Mouse (Mus musculus): Measurements from ENCODE around the gene Pigx. TPM values are rescaled to one million over a fixed set of nuclear protein-coding genes. Genes with fewer than 3 reads are reported as not detected.
A peak's percentile ranks its signal among the peaks of the same experiment; 100 is the strongest.
"Not testable (repeated sequence)": the region's sequence is repeated elsewhere in the genome, so short reads cannot be mapped to it uniquely, and the experiment has no call there.

Pigx gene
- polyA plus RNA-seq, 1 experiment: 29.8 TPM

DNA sequence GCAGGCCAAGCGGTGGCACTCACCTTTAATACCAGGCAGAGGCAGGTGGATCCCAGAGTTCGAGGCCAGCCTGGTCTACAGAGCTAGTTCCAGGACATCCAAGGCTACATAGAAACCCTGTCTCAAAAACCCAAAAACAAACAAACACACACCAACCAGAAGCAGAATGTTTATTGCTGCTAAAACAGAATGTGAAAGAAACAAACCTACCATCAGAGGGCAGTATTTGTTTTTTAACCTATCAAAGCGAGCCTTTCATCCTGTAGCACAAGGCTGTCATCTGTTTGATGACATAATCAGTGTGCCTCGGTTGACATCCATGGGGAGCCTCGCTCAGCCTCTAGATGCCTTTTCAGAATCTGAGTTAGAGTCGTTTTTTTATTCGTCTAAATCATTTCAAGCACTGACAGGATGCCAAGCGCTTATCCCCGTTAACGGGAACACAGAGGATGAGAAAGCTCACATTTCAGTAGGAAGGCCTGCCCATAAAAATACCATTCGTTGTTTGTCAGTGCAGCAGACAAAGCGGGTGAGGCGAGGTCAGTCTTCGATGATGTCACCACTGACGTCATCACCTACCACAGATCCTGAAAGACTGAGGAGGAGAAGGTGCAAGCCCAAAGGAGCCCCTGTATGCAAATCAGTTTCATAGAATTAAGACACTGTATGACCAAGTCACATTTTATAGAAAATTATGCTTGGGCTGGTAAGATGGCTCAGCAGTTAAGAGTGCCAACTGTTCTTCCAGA is 11.6 kb upstream of the Pigx start:
- DNase-seq (ENCODE audit: extremely low spot score in 1 of 2, low spot score in 1 of 2): peak in 1 of 2 experiments; percentile 47

DNA sequence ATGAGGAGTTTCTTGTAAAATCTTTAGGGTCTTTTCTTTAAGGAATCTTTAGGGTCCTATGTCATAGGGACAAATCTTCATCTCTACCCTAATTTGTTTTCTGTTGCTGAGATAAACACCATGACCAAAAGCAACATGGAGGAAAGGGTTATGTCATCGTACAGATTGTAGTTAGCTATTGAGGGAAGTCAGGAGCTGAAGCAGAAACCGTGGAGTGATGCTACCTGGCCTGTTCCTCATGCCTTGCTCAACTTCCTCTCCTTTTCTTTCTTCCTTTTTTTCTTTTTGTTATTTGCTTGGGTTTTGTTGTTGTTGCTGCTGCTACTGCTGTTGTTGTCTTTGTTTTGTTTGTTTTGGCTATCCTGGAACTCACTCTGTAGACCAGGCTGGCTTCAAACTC is 9.0 kb upstream of the Pigx start:
- DNase-seq (ENCODE audit: extremely low spot score in 1 of 2, low spot score in 1 of 2): no peak

DNA sequence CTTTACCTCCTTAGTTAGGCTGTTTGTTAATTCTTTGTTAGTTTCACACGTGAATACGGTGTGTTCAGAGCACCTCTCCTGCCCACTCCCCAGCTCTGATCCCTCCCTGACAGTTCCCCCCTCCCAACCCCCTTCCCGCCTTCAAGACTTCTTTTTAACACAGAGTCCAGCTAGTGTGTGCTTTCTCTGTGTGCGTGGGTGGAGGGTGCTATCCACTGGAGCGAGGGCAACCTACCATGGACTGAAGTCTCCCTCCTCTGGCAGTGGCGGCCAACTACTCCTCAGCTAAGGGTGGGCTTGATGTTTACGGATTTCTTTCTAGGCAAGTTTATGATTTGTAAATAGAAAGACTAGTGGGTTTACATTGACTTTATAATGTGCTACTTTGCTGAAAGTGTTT is 8.6 kb upstream of the Pigx start:
- no peak for DNase-seq (ENCODE audit: extremely low spot score in 1 of 2, low spot score in 1 of 2)

DNA sequence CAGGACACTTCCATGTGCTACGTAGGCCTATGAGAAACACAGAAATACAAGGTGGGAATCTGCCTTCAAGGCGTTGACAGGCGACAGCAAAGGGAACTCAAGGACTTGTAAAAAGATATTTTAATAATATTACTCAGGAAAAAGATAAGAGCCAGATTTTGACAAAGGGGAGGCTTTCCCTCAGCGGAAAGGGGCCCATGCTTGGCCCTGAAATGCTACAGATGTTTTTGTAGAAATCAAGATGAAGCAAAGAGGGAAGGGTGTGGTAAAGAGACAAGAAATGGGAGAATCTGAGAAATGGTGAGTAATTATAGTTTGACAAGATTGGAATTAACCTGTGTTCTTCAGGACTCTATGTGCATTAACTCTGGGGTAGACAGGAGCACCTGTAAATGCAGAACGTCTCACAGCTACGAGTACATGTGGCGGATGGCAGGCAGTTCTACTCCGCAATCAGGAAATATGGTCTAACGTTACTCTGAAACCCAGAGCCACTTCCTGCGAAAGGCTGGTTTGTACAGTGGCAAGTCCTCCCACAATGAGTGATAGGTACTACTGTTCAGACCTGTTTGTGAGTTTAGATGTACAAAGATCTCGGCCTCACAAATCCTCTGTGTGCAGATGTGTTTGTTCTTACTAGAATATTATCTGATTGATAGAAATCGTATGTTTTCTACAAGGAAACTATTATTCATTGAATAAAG is 8.0 kb upstream of the Pigx start:
- no peak for DNase-seq (ENCODE audit: extremely low spot score in 1 of 2, low spot score in 1 of 2)

DNA sequence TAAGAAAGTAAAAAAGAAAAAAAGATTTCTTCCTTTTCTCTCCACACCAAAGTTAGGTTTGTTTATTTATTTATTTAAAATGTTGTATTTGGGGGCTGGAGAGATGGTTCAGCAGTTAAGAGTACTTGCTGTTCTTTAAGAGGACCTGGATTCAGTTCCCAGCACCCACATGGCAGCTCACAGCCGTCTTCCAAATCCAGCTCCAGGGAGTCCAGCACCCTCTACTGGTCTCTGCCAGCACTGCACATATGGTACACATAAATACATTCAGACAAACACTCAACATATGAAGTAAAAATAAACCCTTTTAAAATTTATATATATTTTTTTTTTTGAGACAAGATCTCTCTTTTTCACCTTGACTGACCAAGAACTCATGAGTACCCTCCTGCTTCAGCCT is 6.2 kb upstream of the Pigx start:
- no peak for DNase-seq (ENCODE audit: extremely low spot score in 1 of 2, low spot score in 1 of 2)

DNA sequence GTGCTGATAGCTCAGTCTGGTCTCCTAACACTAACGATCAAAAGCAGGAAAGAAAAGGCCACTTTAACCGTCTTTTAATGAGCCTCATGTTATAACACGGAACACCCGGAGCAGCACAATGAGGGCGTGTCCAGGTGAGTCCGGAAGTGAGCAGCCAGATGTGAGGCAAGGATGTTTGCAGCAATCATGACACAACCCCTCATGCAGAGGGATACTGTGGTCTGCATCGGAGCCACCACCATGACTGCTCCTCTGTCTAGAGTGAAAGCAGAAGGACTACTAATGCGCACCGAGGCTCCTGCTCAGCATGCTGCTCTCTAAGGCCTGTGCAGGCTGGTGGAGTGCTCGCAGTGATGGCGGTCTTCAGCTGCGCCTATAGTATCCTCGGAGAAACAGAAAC is 2.8 kb upstream of the Pigx start:
- no peak for DNase-seq (ENCODE audit: extremely low spot score in 1 of 2, low spot score in 1 of 2)

DNA sequence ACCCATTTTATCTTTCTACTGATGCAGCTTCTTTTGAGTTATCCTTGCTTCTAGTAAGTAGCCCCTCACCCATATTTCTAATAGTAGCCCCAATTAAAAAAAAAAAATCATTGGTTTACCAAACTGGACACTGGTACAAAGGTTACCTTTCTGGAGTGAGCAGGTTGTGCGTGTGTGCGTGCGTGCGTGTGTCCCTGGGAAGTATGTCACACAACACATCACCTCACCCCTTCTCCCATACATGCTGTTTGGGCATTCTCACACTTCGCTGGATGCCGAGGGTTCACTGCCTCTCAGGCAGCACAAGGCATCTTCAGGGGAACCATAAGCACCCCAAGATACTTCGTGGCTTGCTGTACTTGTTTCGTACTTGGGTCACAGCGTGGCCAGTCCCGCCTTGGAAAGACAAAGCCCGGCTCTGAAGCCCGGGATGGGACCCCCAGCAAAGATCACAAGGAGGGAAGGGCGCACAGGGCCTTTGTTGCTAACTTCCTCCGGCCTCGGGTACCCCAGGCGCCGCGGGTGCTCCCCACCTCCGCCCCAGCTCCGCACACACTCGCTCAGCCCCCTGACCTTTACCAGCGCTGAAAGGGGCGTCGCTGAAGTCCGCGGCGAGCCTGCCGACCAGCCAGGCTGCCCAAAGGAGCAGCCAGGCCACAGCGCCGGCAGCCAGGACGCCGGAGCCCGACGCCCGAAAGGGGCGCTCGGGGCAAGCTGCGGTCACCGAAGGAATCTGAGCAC is 473 bp downstream of the Pigx start:
- DNase-seq (ENCODE audit: extremely low spot score in 1 of 2, low spot score in 1 of 2): no peak

DNA sequence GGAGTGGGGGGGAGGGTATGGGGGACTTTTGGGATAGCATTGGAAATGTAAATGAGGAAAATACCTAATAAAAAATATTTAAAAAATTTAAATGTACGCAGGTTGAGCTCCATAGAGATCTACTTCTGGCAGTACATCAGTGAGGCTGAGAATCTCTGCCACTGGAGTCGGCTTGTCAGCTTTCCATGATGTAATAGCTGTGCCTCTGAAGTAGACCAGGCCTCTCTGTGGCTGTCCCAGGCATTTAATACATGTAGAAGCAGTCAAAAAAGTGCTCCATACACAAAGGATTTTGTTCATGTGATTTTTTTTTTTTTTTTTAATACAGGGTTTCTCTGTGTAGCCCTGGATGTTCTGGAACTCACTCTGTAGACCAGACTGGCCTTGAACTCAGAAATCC is 1.8 kb downstream of the Pigx start:
- not testable (repeated sequence) for DNase-seq (ENCODE audit: extremely low spot score in 1 of 2, low spot score in 1 of 2)

DNA sequence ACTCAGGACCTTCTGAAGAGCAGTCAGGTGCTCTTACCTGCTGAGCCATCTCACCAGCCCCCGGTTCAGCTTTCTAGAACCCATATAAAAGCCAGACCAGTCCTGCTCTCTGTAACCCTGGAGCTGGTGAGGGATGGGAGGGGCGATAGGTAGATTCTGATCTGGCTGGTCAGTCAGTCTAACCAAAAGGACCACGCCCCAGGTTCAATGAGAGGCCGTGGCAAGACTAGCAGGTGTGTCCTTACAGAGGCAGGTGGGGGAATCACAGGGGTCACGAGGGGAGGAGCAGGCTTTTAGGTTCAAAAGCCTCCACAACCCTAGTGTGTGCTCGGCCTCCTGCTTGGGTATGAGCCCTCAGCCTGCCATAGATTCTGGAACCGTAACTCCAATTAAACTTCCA is 8.1 kb downstream of the Pigx start:
- DNase-seq (ENCODE audit: extremely low spot score in 1 of 2, low spot score in 1 of 2): no peak

DNA sequence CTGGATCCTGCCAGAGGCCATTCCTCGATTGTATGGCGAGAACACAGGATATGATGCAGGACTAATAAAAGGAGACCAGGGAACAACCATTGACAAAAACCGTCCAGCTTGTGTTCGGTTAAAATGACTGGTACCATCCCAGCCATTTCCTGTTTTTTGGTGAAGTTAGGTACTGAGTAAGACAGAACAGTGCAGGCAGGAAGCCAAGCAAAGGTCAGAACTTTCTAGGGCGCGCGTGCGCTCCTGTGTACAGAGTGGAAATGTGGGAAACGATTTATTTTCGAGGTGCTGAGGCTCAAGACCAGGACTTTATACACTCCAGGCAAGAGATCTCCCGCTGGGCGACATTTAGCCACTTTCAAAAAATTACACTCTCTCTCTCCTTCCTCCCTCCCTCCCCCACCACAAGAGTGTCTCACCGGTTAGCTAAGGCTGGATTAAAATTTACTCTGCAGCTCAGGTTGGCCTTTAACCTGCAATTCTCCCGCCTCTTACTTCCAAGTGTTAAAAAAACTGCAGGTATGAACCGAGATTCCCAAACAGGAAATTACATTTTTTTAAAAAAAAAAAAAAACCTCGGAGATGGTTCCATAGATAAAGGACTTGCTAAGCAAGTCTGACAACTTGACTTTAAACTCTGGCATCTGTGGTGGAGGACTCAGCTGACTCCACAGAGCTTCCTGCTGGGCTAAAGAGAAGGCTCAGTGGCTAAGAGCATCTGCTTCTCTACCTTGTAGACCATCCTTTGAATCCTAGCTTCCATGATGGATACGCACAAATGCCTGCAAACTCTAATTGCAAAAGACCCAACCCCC is 11.7 kb downstream of the Pigx start:
- DNase-seq (ENCODE audit: extremely low spot score in 1 of 2, low spot score in 1 of 2): no peak

DNA sequence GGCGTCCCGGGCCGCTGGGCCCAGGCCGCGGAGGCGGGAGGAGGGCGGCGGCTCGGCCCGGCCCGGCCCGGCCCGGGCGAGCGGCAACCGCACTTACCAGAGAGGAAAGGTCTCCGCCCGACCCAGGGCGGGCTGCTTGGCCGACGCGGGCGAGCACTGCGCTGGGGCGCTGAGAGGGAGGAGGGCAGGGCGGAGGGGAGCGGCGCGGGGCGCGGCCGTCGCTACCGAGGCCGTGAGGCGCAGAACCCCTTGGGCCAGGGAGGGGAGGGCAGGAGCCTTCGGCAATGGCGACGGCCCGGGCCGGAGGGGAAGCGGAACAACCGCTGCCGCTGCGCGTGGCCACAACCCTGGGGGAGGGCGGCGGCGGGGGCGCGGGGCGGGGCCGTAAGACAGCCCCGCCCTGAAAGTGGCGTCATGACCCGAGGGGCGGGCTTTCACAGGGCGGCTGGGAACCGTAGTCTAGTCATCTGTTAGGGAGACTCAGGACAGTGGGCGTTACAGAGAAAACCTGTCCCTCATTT is 20.5 kb downstream of the Pigx start, which contains the start of gene Pak2:
Gene Pak2 (minus strand): TSS at position 352 of the 521 bp plus-strand sequence.
- DNase-seq (ENCODE audit: extremely low spot score in 1 of 2, low spot score in 1 of 2): peak; percentile 59 to 86

DNA sequence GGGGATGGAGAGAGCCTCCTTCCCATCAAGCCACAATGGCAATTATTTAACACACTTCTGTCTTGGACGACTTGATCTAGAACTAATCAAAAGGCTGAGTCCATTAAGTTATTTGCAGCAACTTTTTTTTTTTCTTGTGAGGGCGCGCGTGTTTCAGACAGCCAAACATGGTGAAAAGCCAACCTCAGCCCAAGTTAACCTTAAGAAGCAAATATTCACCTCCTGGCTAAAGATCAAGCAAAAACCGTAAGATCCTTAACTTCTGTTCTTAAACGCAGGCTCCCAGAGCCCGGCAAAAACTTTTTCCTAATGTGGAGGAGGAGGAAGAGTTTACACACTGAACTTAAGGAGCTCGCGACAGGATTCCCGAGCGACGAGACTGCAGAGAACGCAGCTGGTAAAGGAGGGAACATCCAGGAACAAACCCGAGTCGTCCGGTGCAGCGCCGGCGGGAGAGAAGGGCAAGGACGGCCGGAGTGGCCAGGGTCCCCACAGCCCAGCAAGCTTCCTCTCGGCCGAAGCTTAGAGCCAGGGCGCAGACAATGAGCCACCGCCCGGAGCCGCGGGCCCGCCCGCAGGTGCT is 21.0 kb downstream of the Pigx start:
- no peak for DNase-seq (ENCODE audit: extremely low spot score in 1 of 2, low spot score in 1 of 2)

DNA sequence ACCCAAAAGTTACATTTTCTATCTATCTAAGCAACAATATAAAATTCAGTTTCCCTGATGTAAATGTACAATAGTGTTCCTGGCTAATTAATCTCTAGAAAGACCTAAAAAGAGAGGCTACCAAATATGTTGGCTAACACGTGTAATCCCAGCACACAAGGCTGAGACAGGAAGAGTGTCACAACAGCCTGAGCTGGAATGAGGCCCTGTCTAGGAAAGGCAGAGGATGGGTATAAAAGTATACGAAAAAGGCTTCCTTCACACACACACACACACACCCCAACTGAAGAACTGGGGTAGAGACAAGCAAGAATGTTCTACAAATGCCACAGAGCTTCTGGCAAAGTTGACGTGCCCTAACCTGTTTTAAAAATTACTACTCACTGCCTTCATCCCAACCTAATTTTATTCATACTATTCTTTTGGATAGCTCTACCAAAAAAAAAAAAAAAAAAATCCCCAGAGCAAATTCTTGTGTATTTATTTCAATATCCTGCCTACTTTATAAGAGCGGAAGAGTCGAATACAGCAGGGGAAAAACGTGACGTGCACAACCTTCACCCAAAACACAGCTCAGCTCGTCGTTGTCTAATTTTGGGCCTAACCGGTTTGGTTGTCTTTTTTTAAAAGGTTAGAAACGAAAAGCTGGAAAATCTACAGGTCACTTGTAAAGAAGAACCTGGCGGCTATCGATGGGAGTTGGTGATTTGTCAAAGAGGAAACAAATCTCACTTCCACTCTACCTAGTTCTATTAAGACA is 21.7 kb downstream of the Pigx start:
- DNase-seq (ENCODE audit: extremely low spot score in 1 of 2, low spot score in 1 of 2): no peak

DNA sequence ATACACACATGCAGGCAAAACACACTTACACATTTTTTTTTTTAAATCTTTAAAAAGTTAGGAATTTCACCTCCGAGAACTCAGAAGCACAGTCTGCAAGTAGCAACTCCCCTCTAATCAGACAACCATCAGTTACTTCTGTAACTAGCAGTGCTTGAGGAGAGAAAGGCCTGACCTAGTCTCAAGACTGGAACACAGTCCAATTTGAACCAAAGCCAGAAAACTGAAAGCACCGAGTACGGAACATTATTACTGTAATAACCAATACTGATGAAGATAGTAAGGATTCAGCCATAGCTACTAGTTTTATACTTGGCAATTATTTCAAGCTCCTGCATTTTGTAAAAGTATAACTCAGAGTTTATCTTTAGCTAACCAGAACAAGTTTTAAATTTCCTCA is 23.1 kb downstream of the Pigx start:
- DNase-seq (ENCODE audit: extremely low spot score in 1 of 2, low spot score in 1 of 2): no peak

DNA sequence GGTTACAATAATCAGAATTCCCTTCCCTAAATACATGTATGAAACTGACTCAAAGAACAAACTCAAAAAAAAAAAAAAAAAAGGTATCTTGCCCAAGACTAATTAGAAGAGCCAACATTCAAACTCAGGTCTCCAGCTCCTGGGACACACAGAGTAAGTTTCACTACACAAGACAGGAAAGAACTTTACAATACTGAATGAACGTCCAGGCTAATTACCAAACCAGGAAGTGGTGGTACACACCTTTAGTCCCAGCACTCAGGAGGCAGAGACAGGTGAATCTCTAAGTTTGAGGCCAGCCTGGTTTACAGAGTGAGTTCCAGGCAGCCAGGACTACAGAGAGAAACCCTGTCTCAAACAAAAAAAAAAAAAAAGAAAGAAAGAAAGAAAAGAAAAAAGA is 23.8 kb downstream of the Pigx start:
- DNase-seq (ENCODE audit: extremely low spot score in 1 of 2, low spot score in 1 of 2): no peak

DNA sequence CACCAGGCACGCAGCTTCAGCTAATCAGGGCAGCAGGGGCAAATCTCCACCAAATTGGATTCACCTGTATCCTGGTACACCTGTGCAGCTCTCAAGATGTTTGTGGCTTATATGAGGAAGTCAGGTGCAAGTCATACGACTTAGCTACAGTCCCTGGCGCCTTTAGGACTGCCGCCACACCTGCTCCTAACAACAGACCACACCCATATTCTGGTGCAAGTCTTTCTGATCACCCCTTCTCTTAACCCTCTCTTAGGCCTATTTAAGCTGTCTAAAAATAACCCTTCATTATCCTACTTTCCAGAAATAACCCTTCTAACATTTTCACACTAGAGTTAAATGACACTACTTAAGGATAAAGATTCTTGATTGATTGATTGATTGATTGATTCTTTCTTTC is 29.5 kb downstream of the Pigx start:
- not testable (repeated sequence) for DNase-seq (ENCODE audit: extremely low spot score in 1 of 2, low spot score in 1 of 2)

DNA sequence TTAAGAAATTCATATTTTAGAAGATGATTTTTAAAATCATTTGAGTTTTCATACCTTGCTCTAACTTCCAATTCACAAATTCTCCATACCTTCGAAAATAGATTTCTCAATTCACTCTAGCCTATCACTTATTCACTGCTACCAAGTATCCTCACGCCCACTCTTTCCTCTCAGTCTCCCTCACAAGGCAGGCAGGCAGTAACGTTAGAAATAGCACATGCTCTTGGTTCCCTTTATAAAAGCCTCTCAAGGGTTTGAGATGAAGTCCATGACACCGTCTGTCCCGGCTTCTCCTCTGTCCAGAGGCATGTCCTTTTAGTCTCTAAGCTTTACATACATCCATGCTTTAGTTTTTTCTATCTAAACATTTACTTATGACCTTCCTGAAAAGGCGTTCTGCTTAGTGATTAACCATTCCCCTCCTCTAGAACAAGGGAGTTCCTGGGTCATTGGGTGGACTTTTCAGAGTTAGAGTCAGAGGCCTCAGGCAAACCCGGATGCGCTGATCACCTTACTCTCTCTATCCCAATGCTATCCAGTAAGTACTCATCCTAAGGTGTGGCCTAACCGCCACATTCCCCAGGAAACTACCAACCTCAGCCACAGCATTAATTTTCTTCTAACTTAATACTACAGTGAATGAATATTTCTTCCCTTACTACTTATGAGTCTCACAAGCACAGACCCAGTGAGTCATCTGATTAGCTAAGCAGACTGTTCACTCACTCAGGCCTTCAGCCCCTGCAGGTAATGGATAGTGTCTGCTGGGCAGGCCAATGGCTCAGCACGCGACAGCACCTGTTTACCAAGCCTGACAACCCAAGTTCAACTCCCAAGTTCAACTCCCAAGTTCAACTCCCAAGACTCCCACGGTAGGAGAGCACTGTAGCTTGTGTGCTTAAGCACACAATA is 30.9 kb downstream of the Pigx start:
- DNase-seq (ENCODE audit: extremely low spot score in 1 of 2, low spot score in 1 of 2): no peak

DNA sequence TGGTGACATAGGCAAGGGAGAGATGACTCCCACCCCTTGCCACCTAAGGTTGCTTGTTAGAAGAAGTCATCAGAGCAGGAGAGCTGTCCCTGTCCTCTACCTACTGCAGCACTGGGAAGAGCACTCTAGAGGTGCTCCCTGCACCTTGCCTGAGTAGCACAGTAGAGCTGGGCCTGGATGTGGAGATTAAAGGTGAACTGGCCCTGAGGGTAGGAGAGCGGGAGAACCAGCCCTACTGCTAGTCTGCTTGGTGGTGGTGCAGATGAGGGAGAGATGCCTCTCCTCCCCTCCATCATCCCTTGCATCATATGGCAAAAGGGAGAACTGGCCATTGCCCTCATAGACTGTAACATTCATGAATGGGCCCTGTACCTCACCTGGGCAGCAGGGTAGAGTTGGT is 32.6 kb downstream of the Pigx start:
- DNase-seq (ENCODE audit: extremely low spot score in 1 of 2, low spot score in 1 of 2): no peak
